Mouse (Mus musculus): Measurements from ENCODE around the gene Fam69a. TPM values are rescaled to one million over a fixed set of nuclear protein-coding genes. Genes with fewer than 3 reads are reported as not detected.
"Not testable (repeated sequence)": the region's sequence is repeated elsewhere in the genome, so short reads cannot be mapped to it uniquely, and the experiment has no call there.

The Fam69a gene
- 26.0 and 32.5 TPM in 2 replicates for polyA plus RNA-seq (2014; fragmentation: Nextera tagmentation; extraction: Ambion mirVana)

GRCm38 (mm10) chr5:107986967-107987834, at the start of gene Fam69a:
Gene Fam69a (minus strand): TSS chr5:107987085.
- no peaks in the 10 kb centered on the region for H3K27me3 ChIP-seq (ENCODE audit: control insufficient read depth, insufficient read depth, low read length)
- H3K4me1 ChIP-seq (ENCODE audit: control insufficient read depth, insufficient read depth, low read length) = peaks cover 3% of the 10 kb centered on the region; the same call in 1 of the 2 replicates
- peak within 1 kb of the TSS; percentile 86 for H3K4me3 ChIP-seq (ENCODE audit: low read depth, low read length)
- peak within 1 kb of the TSS; percentile 76 for H3K4me2 ChIP-seq (ENCODE audit: low read depth)
- H3K9ac ChIP-seq (ENCODE audit: low read length) = peak within 1 kb of the TSS; percentile 84
- H3K27ac ChIP-seq (ENCODE audit: low read depth, low read length) = peak within 1 kb of the TSS; percentile 89
- H3K9me3 ChIP-seq (ENCODE audit: control insufficient read depth, low read length) = no peaks in the 10 kb centered on the region
- peak; percentile 95 for DNase-seq (ENCODE audit: low spot score)
- H3K36me3 ChIP-seq (ENCODE audit: control insufficient read depth, insufficient read depth, low read length) = no peaks in the 10 kb centered on the region
- under 1% methylated on average over 45 of the region's 91 CpGs for WGBS
- ATAC-seq (ENCODE audit: insufficient read depth, low FRiP score, low TSS enrichment) = peak; percentile 87

GRCm38 (mm10) chr5:108035523-108035922, 48.6 kb upstream of the Fam69a start:
- no peaks in the 10 kb centered on the region for H3K9me3 ChIP-seq (ENCODE audit: control insufficient read depth, low read length)
- H3K36me3 ChIP-seq (ENCODE audit: control insufficient read depth, insufficient read depth, low read length) = no peaks in the 10 kb centered on the region
- WGBS = 7% methylated on average over 2 of the region's 2 CpGs
- no peak overlapping the region for H3K4me3 ChIP-seq (ENCODE audit: low read depth, low read length)
- H3K4me2 ChIP-seq (ENCODE audit: low read depth) = no peak overlapping the region
- no peak overlapping the region for H3K9ac ChIP-seq (ENCODE audit: low read length)
- no peak for ATAC-seq (ENCODE audit: insufficient read depth, low FRiP score, low TSS enrichment)
- H3K27ac ChIP-seq (ENCODE audit: low read depth, low read length) = no peak overlapping the region
- H3K27me3 ChIP-seq (ENCODE audit: control insufficient read depth, insufficient read depth, low read length) = no peaks in the 10 kb centered on the region
- no peaks in the 10 kb centered on the region for H3K4me1 ChIP-seq (ENCODE audit: control insufficient read depth, insufficient read depth, low read length)
- no peak for DNase-seq (ENCODE audit: low spot score)

GRCm38 (mm10) chr5:108034194-108034593, 47.3 kb upstream of the Fam69a start:
- H3K4me3 ChIP-seq (ENCODE audit: low read depth, low read length) = no peak overlapping the region
- H3K9ac ChIP-seq (ENCODE audit: low read length) = no peak overlapping the region
- ATAC-seq (ENCODE audit: insufficient read depth, low FRiP score, low TSS enrichment) (no peak), DNase-seq (ENCODE audit: low spot score) (no peak)
- 42% methylated on average over 3 of the region's 4 CpGs for WGBS
- no peaks in the 10 kb centered on the region for H3K36me3 ChIP-seq (ENCODE audit: control insufficient read depth, insufficient read depth, low read length)
- H3K4me1 ChIP-seq (ENCODE audit: control insufficient read depth, insufficient read depth, low read length) = no peaks in the 10 kb centered on the region
- H3K27me3 ChIP-seq (ENCODE audit: control insufficient read depth, insufficient read depth, low read length) = no peaks in the 10 kb centered on the region
- no peak overlapping the region for H3K4me2 ChIP-seq (ENCODE audit: low read depth)
- no peak overlapping the region for H3K27ac ChIP-seq (ENCODE audit: low read depth, low read length)
- H3K9me3 ChIP-seq (ENCODE audit: control insufficient read depth, low read length) = no peaks in the 10 kb centered on the region

GRCm38 (mm10) chr5:108031267-108031666, 44.4 kb upstream of the Fam69a start:
- Histone ChIP-seq H3K9ac (ENCODE audit: low read length) (no peak overlapping the region), H3K4me3 (ENCODE audit: low read depth, low read length) (no peak overlapping the region), H3K4me1 (ENCODE audit: control insufficient read depth, insufficient read depth, low read length) (no peaks in the 10 kb centered on the region), H3K27ac (ENCODE audit: low read depth, low read length) (no peak overlapping the region), H3K27me3 (ENCODE audit: control insufficient read depth, insufficient read depth, low read length) (no peaks in the 10 kb centered on the region), H3K36me3 (ENCODE audit: control insufficient read depth, insufficient read depth, low read length) (no peaks in the 10 kb centered on the region), H3K4me2 (ENCODE audit: low read depth) (no peak overlapping the region), H3K9me3 (ENCODE audit: control insufficient read depth, low read length) (no peaks in the 10 kb centered on the region)
- ATAC-seq (ENCODE audit: insufficient read depth, low FRiP score, low TSS enrichment) (no peak), DNase-seq (ENCODE audit: low spot score) (no peak)
- 91% methylated on average over 4 of the region's 4 CpGs for WGBS

DNA sequence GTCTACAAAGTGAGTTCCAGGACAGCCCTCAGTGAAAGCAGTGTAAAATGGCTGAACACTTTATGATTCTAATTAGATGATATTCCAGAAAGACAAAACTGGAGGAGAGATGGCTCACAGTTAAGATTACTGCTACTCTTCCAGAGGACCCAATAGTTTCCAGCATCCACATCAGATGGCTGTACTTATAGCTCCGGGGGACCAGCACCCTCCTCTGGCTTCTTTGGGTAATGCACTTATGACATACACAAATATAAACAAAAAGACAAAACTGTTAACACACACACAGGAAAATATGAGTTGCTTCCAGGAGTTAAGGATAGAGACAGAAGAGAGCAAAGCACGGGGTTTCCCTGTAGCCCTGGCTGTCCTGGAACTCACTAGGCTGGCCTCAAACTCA, 43.1 kb upstream of the Fam69a start:
- no peaks in the 10 kb centered on the region for H3K27me3 ChIP-seq (ENCODE audit: control insufficient read depth, insufficient read depth, low read length)
- no peaks in the 10 kb centered on the region for H3K36me3 ChIP-seq (ENCODE audit: control insufficient read depth, insufficient read depth, low read length)
- DNase-seq (ENCODE audit: low spot score) (peak; percentile 14), ATAC-seq (ENCODE audit: insufficient read depth, low FRiP score, low TSS enrichment) (no peak)
- no peaks in the 10 kb centered on the region for H3K9me3 ChIP-seq (ENCODE audit: control insufficient read depth, low read length)
- 90% methylated on average over 2 of the region's 2 CpGs for WGBS
- H3K27ac ChIP-seq (ENCODE audit: low read depth, low read length) = no peak overlapping the region
- H3K4me2 ChIP-seq (ENCODE audit: low read depth) = no peak overlapping the region
- no peak overlapping the region for H3K9ac ChIP-seq (ENCODE audit: low read length)
- H3K4me1 ChIP-seq (ENCODE audit: control insufficient read depth, insufficient read depth, low read length) = no peaks in the 10 kb centered on the region
- no peak overlapping the region for H3K4me3 ChIP-seq (ENCODE audit: low read depth, low read length)

GRCm38 (mm10) chr5:108028797-108029536, 42.1 kb upstream of the Fam69a start:
- DNase-seq (ENCODE audit: low spot score); H3K36me3 ChIP-seq (ENCODE audit: control insufficient read depth, insufficient read depth, low read length); H3K27ac ChIP-seq (ENCODE audit: low read depth, low read length); H3K4me1 ChIP-seq (ENCODE audit: control insufficient read depth, insufficient read depth, low read length); H3K27me3 ChIP-seq (ENCODE audit: control insufficient read depth, insufficient read depth, low read length); H3K4me2 ChIP-seq (ENCODE audit: low read depth); ATAC-seq (ENCODE audit: insufficient read depth, low FRiP score, low TSS enrichment); H3K9me3 ChIP-seq (ENCODE audit: control insufficient read depth, low read length); H3K4me3 ChIP-seq (ENCODE audit: low read depth, low read length); H3K9ac ChIP-seq (ENCODE audit: low read length): not testable (repeated sequence)
- 87% methylated on average over 7 of the region's 7 CpGs for WGBS

- no peak for DNase-seq (ENCODE audit: low spot score)
- Histone ChIP-seq H3K9ac (ENCODE audit: low read length) (no peak overlapping the region), H3K4me1 (ENCODE audit: control insufficient read depth, insufficient read depth, low read length) (no peaks in the 10 kb centered on the region), H3K4me2 (ENCODE audit: low read depth) (no peak overlapping the region), H3K27me3 (ENCODE audit: control insufficient read depth, insufficient read depth, low read length) (no peaks in the 10 kb centered on the region), H3K36me3 (ENCODE audit: control insufficient read depth, insufficient read depth, low read length) (no peaks in the 10 kb centered on the region), H3K27ac (ENCODE audit: low read depth, low read length) (no peak overlapping the region), H3K4me3 (ENCODE audit: low read depth, low read length) (no peak overlapping the region), H3K9me3 (ENCODE audit: control insufficient read depth, low read length) (no peaks in the 10 kb centered on the region)
- ATAC-seq (ENCODE audit: insufficient read depth, low FRiP score, low TSS enrichment) = no peak
- WGBS = 87% methylated on average over 4 of the region's 4 CpGs
Measured at GRCm38 (mm10) chr5:108028230-108028629, 41.3 kb upstream of the Fam69a start.

DNA sequence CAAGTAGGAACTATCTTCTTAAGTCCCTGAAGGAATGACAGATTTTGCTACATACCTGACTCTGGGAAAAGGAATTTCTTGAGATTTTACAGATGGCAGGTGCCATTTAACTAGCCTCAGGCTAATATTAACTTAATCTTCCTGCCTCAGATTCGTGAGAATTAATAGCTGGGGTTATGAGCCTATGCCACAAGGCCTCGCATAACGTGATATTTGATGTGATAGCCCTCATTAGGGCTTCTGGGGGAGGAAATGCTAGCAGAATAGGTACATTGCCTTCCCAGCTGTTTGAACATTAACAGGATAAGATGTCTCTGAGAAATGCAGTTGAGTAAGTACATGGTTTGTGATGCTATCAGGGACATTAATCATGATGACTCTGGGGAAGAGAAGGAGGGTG, 34.5 kb upstream of the Fam69a start:
- Histone ChIP-seq H3K4me3 (ENCODE audit: low read depth, low read length) (no peak overlapping the region), H3K4me1 (ENCODE audit: control insufficient read depth, insufficient read depth, low read length) (no peaks in the 10 kb centered on the region), H3K9me3 (ENCODE audit: control insufficient read depth, low read length) (no peaks in the 10 kb centered on the region), H3K27me3 (ENCODE audit: control insufficient read depth, insufficient read depth, low read length) (no peaks in the 10 kb centered on the region), H3K9ac (ENCODE audit: low read length) (no peak overlapping the region), H3K36me3 (ENCODE audit: control insufficient read depth, insufficient read depth, low read length) (no peaks in the 10 kb centered on the region), H3K4me2 (ENCODE audit: low read depth) (no peak overlapping the region), H3K27ac (ENCODE audit: low read depth, low read length) (no peak overlapping the region)
- 71% methylated on average over 3 of the region's 3 CpGs for WGBS
- ATAC-seq (ENCODE audit: insufficient read depth, low FRiP score, low TSS enrichment) (no peak), DNase-seq (ENCODE audit: low spot score) (no peak)

Measured in neural tube, embryonic 11.5 days (tissue).